Mouse (Mus musculus) hindbrain, embryonic 13.5 days (tissue): ENCODE measurements at regions not wholly inside any gene's neighbourhood (a gene's known extent, or its start where the extent isn't known, plus 50 kb on each side); places are given as distances from the start of the nearest gene placed in this dataset.

ENCODE experiments used
- ATAC-seq: fragments of 200-750 bp; cut with Nextera tagmentation; 2 replicates; pipeline ENCODE4 v1.8.0; 2017; ENCODE audit warnings: moderate TSS enrichment; ENCODE audit not compliant: low FRiP score
- H3K27ac ChIP-seq: fragments of 300-500 bp; sonication (generic); 2 replicates; pipeline ENCODE4 v1.5.1; 2015; ENCODE audit warnings: inconsistent platforms, mild to moderate bottlenecking, moderate library complexity
- H3K27me3 ChIP-seq: fragments of 300-500 bp; sonication (generic); 2 replicates; pipeline ENCODE4 v1.6.1; 2015; ENCODE audit warnings: mild to moderate bottlenecking, inconsistent platforms
- H3K36me3 ChIP-seq: fragments of 300-500 bp; sonication (generic); 2 replicates; pipeline ENCODE4 v1.6.1; 2015; ENCODE audit warnings: mild to moderate bottlenecking, inconsistent platforms
- H3K4me1 ChIP-seq: fragments of 300-500 bp; sonication (generic); replicated peaks from 2 replicates; pipeline ENCODE4 v1.6.1; 2015; ENCODE audit warnings: inconsistent platforms
- H3K4me2 ChIP-seq: fragments of 300-500 bp; sonication (generic); 2 replicates; pipeline ENCODE4 v1.6.1; 2015; ENCODE audit warnings: inconsistent platforms, mild to moderate bottlenecking, moderate library complexity
- H3K4me3 ChIP-seq: fragments of 300-500 bp; sonication (generic); 2 replicates; pipeline ENCODE4 v1.5.1; 2015; ENCODE audit warnings: mild to moderate bottlenecking, inconsistent platforms
- H3K9ac ChIP-seq: fragments of 300-500 bp; sonication (generic); 2 replicates; pipeline ENCODE4 v1.6.1; 2015; ENCODE audit warnings: mild to moderate bottlenecking, inconsistent platforms
- H3K9me3 ChIP-seq: fragments of 300-500 bp; sonication (generic); 2 replicates; pipeline ENCODE4 v1.6.1; 2016; ENCODE audit warnings: inconsistent platforms
- WGBS: fragments of 180-500 bp; shearing (Covaris S2); methylation state at CpG from one replicate; pipeline ENCODE4 v1.1.7; 2015; 5-methylcytosine and 5-hydroxymethylcytosine counted together

GRCm38 (mm10) chr4:50428962-50429361 lies 583.4 kb upstream of the Grin3a start:
- H3K36me3 ChIP-seq: no peaks in the 10 kb centered on the region
- WGBS: 74% methylated on average over 3 of the region's 3 CpGs
- ATAC-seq: 0 out of 2 replicates have a peak, but pooled peaks have one; percentile 32

More at GRCm38 (mm10) chr4:50428962-50429361, 583.4 kb upstream of the Grin3a start:
- H3K4me2 ChIP-seq: no peak overlapping the region
- H3K9ac ChIP-seq: no peak overlapping the region
- no peaks in the 10 kb centered on the region for H3K27me3 ChIP-seq
- H3K27ac ChIP-seq: no peak overlapping the region
- H3K4me3 ChIP-seq: no peak overlapping the region
- no peaks in the 10 kb centered on the region for H3K4me1 ChIP-seq
- no peaks in the 10 kb centered on the region for H3K9me3 ChIP-seq
